Mouse (Mus musculus) ES-Bruce4 (cell line): ENCODE data around the gene Tbxas1.

Experiments
- CTCF ChIP-seq: IDR thresholded peaks from one replicate; pipeline ENCODE4 v1.8.1; 2011; ENCODE audit warnings: low read depth, low read length
- EP300 ChIP-seq: IDR thresholded peaks from 2 replicates; pipeline ENCODE4 v1.6.1; 2011; ENCODE audit warnings: low read depth, low read length; ENCODE audit not compliant: insufficient read depth
- POLR2A ChIP-seq: IDR thresholded peaks from one replicate; pipeline ENCODE4 v1.8.1; 2011; ENCODE audit warnings: low read length; ENCODE audit not compliant: insufficient read depth

- no peak for TF ChIP-seq POLR2A
- no peak for TF ChIP-seq CTCF
- TF ChIP-seq EP300: no peak
Observed at GRCm38 (mm10) chr6:38960367-38960766, 85.2 kb downstream of the Tbxas1 start.
